Mouse (Mus musculus) macrophage (primary cell): ENCODE data around the gene Art2b. TPM values are rescaled to one million over a fixed set of nuclear protein-coding genes. Genes with fewer than 3 reads are reported as not detected.
"Not testable (repeated sequence)": the region's sequence is repeated elsewhere in the genome, so short reads cannot be mapped to it uniquely, and the experiment has no call there.

Source experiments
- H3K27ac ChIP-seq: fragments of 350-480 bp; formaldehyde crosslinking; 2 replicates; pipeline ENCODE4 v1.9.0; 2021
- H3K36me3 ChIP-seq: fragments of 350-480 bp; formaldehyde crosslinking; 2 replicates; pipeline ENCODE4 v1.9.0; 2021; ENCODE audit errors: inconsistent target
- H3K4me3 ChIP-seq: fragments of 350-480 bp; formaldehyde crosslinking; 2 replicates; pipeline ENCODE4 v1.9.0; 2021; ENCODE audit errors: inconsistent target
- H3K79me2 ChIP-seq: fragments of 350-480 bp; formaldehyde crosslinking; 2 replicates; pipeline ENCODE4 v1.9.0; 2021; ENCODE audit errors: inconsistent target
- WGBS: methylation state at CpG from one replicate; pipeline ENCODE4 v1.1.7; 2026; ENCODE audit warnings: inconsistent platforms; ENCODE audit not compliant: missing documents; 5-methylcytosine and 5-hydroxymethylcytosine counted together
- polyA plus RNA-seq: library from polyadenylated mRNA; stranded (reverse); fragments of 250-400 nt; gene quantifications from 3 replicates; pipeline ENCODE4 v1.2.4, GENCODE M21; 2018; ENCODE audit warnings: inconsistent platforms

The Art2b gene
- polyA plus RNA-seq, 1 experiment from 2014 or later: 1.4 TPM

DNA sequence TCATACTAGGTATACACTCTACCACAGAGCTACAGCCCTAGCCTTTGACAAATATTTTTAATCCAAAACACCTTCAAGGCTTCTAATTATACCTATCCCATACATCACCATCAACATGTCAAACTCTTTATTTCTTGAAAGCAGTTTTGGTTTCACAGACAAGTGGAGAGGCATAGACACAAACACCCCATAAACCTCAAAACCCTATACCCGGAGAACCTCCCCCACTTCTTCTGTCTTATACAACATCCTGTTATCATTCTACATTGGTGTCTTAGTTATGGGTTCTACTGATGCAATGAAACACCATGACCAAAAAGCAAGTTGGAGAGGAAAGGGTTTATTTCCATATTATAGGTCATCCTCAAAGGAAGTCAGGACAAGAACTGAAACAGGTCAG lies 15.0 kb upstream of the Art2b start:
- no peaks in the 10 kb centered on the region for H3K79me2 ChIP-seq
- WGBS: 90% methylated on average over 1 of the region's 1 CpGs
- H3K36me3 ChIP-seq: no peaks in the 10 kb centered on the region
- H3K27ac ChIP-seq: no peak overlapping the region
- H3K4me3 ChIP-seq: no peak overlapping the region

DNA sequence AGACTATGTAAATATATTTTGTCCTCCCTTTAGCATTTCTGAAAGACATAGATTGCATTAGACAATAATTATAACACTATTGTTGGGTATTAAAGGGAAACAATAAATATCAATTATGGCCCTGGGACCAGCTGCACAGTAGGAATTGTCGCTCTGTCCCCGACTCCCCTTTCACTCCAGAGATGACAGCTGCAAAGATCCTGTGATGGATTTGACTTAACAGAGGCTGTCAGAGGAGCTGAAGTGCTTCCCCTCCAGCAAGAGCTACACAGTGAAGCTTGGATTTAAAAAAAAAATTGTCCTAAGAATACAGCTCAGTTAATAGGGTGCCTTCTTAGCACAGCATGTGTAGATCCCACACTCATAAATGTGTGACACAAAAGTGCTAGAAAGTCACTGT lies 13.1 kb upstream of the Art2b start:
- H3K79me2 ChIP-seq: no peaks in the 10 kb centered on the region
- WGBS: 91% methylated on average over 2 of the region's 2 CpGs

GRCm38 (mm10) chr7:101594969-101595368 lies 9.6 kb upstream of the Art2b start:
- 86% methylated on average over 2 of the region's 2 CpGs for WGBS
- H3K36me3 ChIP-seq: no peaks in the 10 kb centered on the region
- no peaks in the 10 kb centered on the region for H3K79me2 ChIP-seq
- no peak overlapping the region for H3K4me3 ChIP-seq
- H3K27ac ChIP-seq: no peak overlapping the region

More for the DNA sequence above, 13.1 kb upstream of the Art2b start:
- Histone ChIP-seq H3K36me3 (no peaks in the 10 kb centered on the region), H3K27ac (no peak overlapping the region), H3K4me3 (no peak overlapping the region)

DNA sequence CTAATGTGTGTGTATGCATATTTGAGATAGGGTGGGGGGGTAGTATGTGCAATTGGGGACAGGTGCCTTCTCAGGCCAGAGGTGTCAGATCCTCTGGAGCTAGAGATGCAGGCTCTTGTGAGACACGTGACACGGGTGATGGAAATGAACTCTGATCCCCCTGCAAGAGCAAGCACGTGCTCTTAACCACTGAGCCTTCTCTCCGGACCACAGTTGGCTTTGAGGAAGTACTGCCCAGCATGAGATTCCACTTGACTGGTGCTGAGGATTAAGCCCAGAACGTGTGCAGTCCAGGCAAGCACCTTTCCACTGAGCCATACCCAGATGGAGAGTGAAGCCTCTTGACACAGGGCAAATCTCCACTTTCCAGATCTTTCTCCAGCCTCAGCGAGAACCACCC lies 1.1 kb downstream of the Art2b start:
- H3K36me3 ChIP-seq, H3K4me3 ChIP-seq, H3K27ac ChIP-seq, H3K79me2 ChIP-seq: not testable (repeated sequence)
- 25% methylated on average over 6 of the region's 6 CpGs for WGBS

GRCm38 (mm10) chr7:101582012-101582411 lies 3.4 kb downstream of the Art2b start:
- no peak overlapping the region for H3K4me3 ChIP-seq
- no peaks in the 10 kb centered on the region for H3K79me2 ChIP-seq
- no peaks in the 10 kb centered on the region for H3K36me3 ChIP-seq
- H3K27ac ChIP-seq: no peak overlapping the region
- WGBS: 89% methylated on average over 7 of the region's 7 CpGs

DNA sequence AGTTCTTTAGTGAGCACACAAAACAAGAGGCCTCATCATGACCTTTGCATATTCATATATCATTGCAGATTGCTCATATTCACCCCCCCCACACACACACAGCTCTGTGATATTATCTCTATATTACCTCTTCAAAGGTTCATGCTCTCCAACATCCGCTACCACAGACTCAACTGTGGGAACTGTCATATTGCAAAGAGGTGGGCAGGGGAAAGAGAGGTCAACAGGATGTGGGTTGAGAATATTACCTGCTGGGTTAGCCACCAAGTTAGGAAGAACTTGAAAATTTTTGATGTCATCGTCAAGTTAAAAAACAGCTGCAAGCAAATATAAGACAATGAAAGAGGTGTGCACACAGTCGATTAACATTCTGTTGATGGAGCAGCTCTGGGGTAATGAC lies 4.5 kb downstream of the Art2b start:
- not testable (repeated sequence) for H3K4me3 ChIP-seq, H3K79me2 ChIP-seq, H3K27ac ChIP-seq, H3K36me3 ChIP-seq
- WGBS: 82% methylated on average over 3 of the region's 3 CpGs

DNA sequence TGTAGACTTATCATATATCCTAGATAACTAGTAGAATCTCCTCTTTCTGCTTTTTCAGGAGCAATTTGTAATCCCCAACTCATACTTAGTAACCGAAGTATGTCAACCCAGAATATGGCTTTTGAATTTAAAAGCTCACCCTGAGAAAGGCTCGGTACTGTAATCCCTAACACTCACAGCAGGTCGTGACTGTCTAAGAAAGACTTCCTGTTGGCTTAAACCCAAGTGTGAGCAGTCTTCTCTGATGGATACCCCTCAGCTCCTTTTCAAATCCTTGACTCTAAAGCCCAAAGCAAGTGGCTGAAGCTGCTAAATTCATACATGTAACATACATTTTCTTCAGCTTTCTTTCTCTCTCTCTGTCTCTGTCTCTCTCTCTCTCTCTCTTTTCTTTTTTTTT lies 11.0 kb downstream of the Art2b start:
- WGBS: 43% methylated on average over 3 of the region's 3 CpGs
- H3K36me3 ChIP-seq: no peaks in the 10 kb centered on the region
- H3K4me3 ChIP-seq: no peak overlapping the region
- no peaks in the 10 kb centered on the region for H3K79me2 ChIP-seq
- no peak overlapping the region for H3K27ac ChIP-seq

- not testable (repeated sequence) for H3K36me3 ChIP-seq, H3K4me3 ChIP-seq, H3K27ac ChIP-seq, H3K79me2 ChIP-seq
- 95% methylated on average over 6 of the region's 12 CpGs for WGBS
Measured at GRCm38 (mm10) chr7:101573636-101574035, 11.8 kb downstream of the Art2b start.

GRCm38 (mm10) chr7:101564086-101564485 lies 21.3 kb downstream of the Art2b start:
- Histone ChIP-seq H3K79me2 (no peaks in the 10 kb centered on the region), H3K36me3 (no peaks in the 10 kb centered on the region)
- WGBS: 73% methylated on average over 2 of the region's 2 CpGs

DNA sequence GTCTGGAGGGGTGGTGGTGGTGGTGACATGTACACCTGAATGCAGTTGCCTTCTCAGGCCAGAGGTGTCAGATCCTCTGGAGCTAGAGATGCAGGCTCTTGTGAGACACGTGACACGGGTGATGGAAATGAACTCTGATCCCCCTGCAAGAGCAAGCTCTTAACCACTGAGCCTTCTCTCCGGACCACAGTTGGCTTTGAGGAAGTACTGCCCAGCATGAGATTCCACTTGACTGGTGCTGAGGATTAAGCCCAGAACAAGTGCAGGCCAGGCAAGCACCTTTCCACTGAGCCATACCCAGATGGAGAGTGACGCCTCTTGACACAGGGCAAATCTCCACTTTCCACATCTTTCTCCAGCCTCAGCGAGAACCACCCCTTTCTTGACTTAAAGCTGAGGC lies 26.0 kb downstream of the Art2b start:
- not testable (repeated sequence) for H3K4me3 ChIP-seq, H3K27ac ChIP-seq, H3K36me3 ChIP-seq, H3K79me2 ChIP-seq
- 68% methylated on average over 5 of the region's 5 CpGs for WGBS

More at GRCm38 (mm10) chr7:101564086-101564485, 21.3 kb downstream of the Art2b start:
- no peak overlapping the region for H3K4me3 ChIP-seq
- no peak overlapping the region for H3K27ac ChIP-seq

DNA sequence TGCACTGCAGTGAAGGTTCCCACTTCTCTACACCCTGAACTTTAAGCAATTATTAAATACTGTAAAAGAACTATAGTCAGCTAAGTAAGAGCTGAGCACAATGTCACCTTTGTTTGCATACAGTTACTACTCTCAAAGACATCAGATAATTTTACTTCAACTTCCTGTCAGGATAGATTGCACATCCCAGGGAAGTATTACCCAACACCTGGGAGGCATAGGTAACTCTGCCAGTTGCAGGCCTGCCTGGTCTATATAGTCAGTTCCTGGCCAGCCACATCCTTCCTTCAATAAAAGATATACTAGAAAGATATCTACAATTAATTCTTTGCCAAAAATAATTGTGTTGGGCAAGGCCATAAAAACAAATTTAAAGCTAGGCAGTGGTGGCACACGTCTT lies 28.0 kb downstream of the Art2b start:
- 80% methylated on average over 1 of the region's 1 CpGs for WGBS
- Histone ChIP-seq H3K4me3 (no peak overlapping the region), H3K36me3 (no peaks in the 10 kb centered on the region), H3K27ac (no peak overlapping the region), H3K79me2 (no peaks in the 10 kb centered on the region)

- 72% methylated on average over 3 of the region's 3 CpGs for WGBS
- not testable (repeated sequence) for H3K4me3 ChIP-seq, H3K79me2 ChIP-seq, H3K36me3 ChIP-seq, H3K27ac ChIP-seq
Measured at GRCm38 (mm10) chr7:101555473-101555872, 29.9 kb downstream of the Art2b start.

- Histone ChIP-seq H3K27ac (peak overlapping the region; percentile 44), H3K36me3 (no peaks in the 10 kb centered on the region), H3K79me2 (no peaks in the 10 kb centered on the region), H3K4me3 (no peak overlapping the region)
- 40% methylated on average over 1 of the region's 1 CpGs for WGBS
Measured at GRCm38 (mm10) chr7:101551530-101551929, 33.9 kb downstream of the Art2b start.

- H3K79me2 ChIP-seq: no peaks in the 10 kb centered on the region
- WGBS: 41% methylated on average over 7 of the region's 7 CpGs
- H3K36me3 ChIP-seq: no peaks in the 10 kb centered on the region
- H3K27ac ChIP-seq: peak overlapping the region; percentile 44
- no peak overlapping the region for H3K4me3 ChIP-seq
Measured at GRCm38 (mm10) chr7:101550686-101551485, 34.5 kb downstream of the Art2b start.

DNA sequence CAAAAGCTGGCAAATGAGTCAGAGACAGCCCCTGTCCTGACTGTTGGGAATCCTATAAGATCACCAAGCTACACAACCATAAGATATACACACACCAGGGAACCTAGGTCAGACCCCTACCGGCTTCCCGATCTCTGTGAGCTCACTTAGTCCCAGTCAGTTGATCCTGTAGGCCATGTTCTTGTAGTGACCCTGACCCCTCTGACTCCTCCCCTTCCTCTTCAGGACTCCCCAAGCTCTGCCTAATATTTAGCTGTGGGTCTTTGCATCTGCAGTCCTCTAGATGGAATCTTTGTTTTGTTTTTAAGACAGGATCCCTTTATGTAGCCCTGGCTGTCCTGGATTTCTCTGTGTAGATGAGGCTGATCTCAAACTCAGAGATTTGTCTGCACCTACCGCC lies 36.1 kb downstream of the Art2b start:
- Histone ChIP-seq H3K79me2 (no peaks in the 10 kb centered on the region), H3K27ac (no peak overlapping the region), H3K36me3 (no peaks in the 10 kb centered on the region), H3K4me3 (no peak overlapping the region)
- 97% methylated on average over 3 of the region's 3 CpGs for WGBS

- Histone ChIP-seq H3K4me3 (no peak overlapping the region), H3K27ac (no peak overlapping the region), H3K36me3 (no peaks in the 10 kb centered on the region), H3K79me2 (no peaks in the 10 kb centered on the region)
- 58% methylated on average over 3 of the region's 3 CpGs for WGBS
Measured at GRCm38 (mm10) chr7:101547651-101548050, 37.7 kb downstream of the Art2b start.
